Mouse (Mus musculus): ENCODE measurements at regions not wholly inside any gene's neighbourhood (a gene's known extent, or its start where the extent isn't known, plus 50 kb on each side); places are given as distances from the start of the nearest gene placed in this dataset.

DNA sequence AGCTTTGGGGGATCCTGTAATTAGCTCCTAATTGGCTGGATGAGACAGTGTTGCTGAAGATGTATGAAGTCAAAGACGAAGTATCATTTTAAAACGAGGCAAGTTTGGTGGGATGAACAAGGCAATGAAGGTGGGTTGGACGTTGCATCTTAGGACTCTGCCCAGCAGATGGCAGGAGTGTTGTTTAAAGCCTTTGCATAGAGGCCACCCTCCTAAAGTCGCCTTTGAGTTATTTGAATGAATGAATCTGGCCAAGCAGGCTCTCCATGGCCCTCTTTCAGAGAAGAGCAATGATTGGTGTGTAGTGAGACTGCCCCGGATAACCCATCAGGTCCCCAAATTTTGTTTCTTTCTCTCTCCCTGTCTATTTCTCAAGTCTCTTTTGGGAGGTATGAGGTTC, 77.5 kb upstream of the Shisa3 start:
- TF ChIP-seq CTCF (IDR thresholded peaks at IDR 0.05; ENCODE audit: borderline replicate concordance, control insufficient read depth, extremely low read depth, insufficient read depth, low read length, poor library complexity) (no peak), POLR2A (IDR thresholded peaks at IDR 0.05; ENCODE audit: control insufficient read depth, extremely low read depth, insufficient read depth, low read length, poor library complexity) (no peak)
